Mouse (Mus musculus) E14TG2a.4 (cell line): ENCODE results near the gene Krt12.

Experiments
- CTCF ChIP-seq: conservative IDR thresholded peaks from 2 replicates; pipeline ENCODE4 v1.5.1; 2014; ENCODE audit warnings: low read length
- NANOG ChIP-seq: IDR thresholded peaks from 2 replicates; pipeline ENCODE4 v1.6.1; 2014; ENCODE audit warnings: borderline replicate concordance, low read length, mixed read lengths
- POU5F1 ChIP-seq: IDR thresholded peaks from 2 replicates; pipeline ENCODE4 v1.6.1; 2014; ENCODE audit warnings: low read length, borderline replicate concordance

DNA sequence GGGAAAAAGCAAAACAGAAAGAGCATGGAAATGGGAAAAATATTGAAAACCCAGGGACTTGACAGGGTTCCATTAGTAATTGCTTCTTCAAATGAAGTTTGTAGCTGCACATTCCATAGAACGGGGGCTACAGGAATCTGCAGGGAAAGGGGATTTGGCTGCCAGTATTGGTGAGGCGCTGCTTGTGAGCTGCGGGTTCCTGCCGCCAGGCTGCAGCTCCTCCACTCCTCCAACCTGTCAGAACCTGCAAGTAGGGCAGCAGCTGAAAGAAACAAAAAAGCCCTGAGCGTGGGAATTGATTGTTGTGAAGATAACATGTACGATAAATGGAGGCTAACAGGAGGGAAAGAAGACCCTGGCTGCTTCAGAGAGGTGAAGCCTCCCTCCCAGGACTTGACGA, 31.2 kb downstream of the Krt12 start:
- no peak for TF ChIP-seq CTCF
- no peak for TF ChIP-seq POU5F1
- TF ChIP-seq NANOG = no peak
